Mouse (Mus musculus): Measurements from ENCODE around the gene Zfp697.
"Not testable (repeated sequence)": the region's sequence is repeated elsewhere in the genome, so short reads cannot be mapped to it uniquely, and the experiment has no call there.

The Zfp697 gene

GRCm38 (mm10) chr3:98630152-98630551 lies 247.9 kb downstream of the Zfp697 start, which contains the start of gene Hsd3b5:
Hsd3b5 (minus strand) TSS chr3:98630252.
- DNase-seq (ENCODE audit: low read depth), result no peak

- no peak for DNase-seq (ENCODE audit: low read depth)
Observed at GRCm38 (mm10) chr3:98635145-98635544, 252.9 kb downstream of the Zfp697 start.

GRCm38 (mm10) chr3:98680786-98681185 lies 298.5 kb downstream of the Zfp697 start:
- DNase-seq (ENCODE audit: low read depth), result no peak

- no peak for DNase-seq (ENCODE audit: low read depth)
Observed at GRCm38 (mm10) chr3:98682401-98682800, 300.1 kb downstream of the Zfp697 start.

- no peak for DNase-seq (ENCODE audit: low read depth)
Observed at GRCm38 (mm10) chr3:98720740-98721139, 338.5 kb downstream of the Zfp697 start.

GRCm38 (mm10) chr3:98724376-98724775 lies 342.1 kb downstream of the Zfp697 start, which contains the start of gene Hsd3b2:
Hsd3b2 (minus strand) TSS chr3:98724543.
- DNase-seq (ENCODE audit: low read depth), result no peak

GRCm38 (mm10) chr3:98726281-98726680 lies 344.0 kb downstream of the Zfp697 start:
- DNase-seq (ENCODE audit: low read depth), result no peak

GRCm38 (mm10) chr3:98733724-98734123 lies 351.5 kb downstream of the Zfp697 start:
- no peak for DNase-seq (ENCODE audit: low read depth)

- DNase-seq (ENCODE audit: low read depth), result no peak
Observed at GRCm38 (mm10) chr3:98734340-98734739, 352.1 kb downstream of the Zfp697 start.

- not testable (repeated sequence) for DNase-seq (ENCODE audit: low read depth)
Observed at GRCm38 (mm10) chr3:98741043-98741442, 358.8 kb downstream of the Zfp697 start.

- no peak for DNase-seq (ENCODE audit: low read depth)
Observed at GRCm38 (mm10) chr3:98752171-98752570, 369.9 kb downstream of the Zfp697 start.

GRCm38 (mm10) chr3:98756836-98757235 lies 374.6 kb downstream of the Zfp697 start:
- no peak for DNase-seq (ENCODE audit: low read depth)

- no peak for DNase-seq (ENCODE audit: low read depth)
Observed at GRCm38 (mm10) chr3:98764155-98764554, 381.9 kb downstream of the Zfp697 start.

GRCm38 (mm10) chr3:98780921-98781320 lies 398.7 kb downstream of the Zfp697 start:
- DNase-seq (ENCODE audit: low read depth), result no peak

- no peak for DNase-seq (ENCODE audit: low read depth)
Observed at GRCm38 (mm10) chr3:98782181-98782868, 400.1 kb downstream of the Zfp697 start.

GRCm38 (mm10) chr3:98786551-98786950 lies 404.3 kb downstream of the Zfp697 start:
- no peak for DNase-seq (ENCODE audit: low read depth)

Data from c-Kit-positive CD71-positive TER-119-negative erythroid progenitor cells, embryonic 14.5 days (primary cell).